Mouse (Mus musculus) embryonic fibroblast, embryonic 13.5 days (primary cell): ENCODE results near the gene Olfr598.

Source experiments
- CTCF ChIP-seq: IDR thresholded peaks from 2 replicates; pipeline ENCODE4 v1.5.1; 2011; ENCODE audit warnings: mild to moderate bottlenecking, control low read depth, low read length, moderate library complexity, borderline replicate concordance; ENCODE audit not compliant: insufficient read depth
- POLR2A ChIP-seq: IDR thresholded peaks from 2 replicates; pipeline ENCODE4 v1.6.1; 2011; ENCODE audit warnings: low read depth, mild to moderate bottlenecking, control low read depth, low read length, moderate library complexity

- TF ChIP-seq CTCF (no peak), POLR2A (no peak)
Observed at GRCm38 (mm10) chr7:103362555-103362954, 39.2 kb downstream of the Olfr598 start, which contains the start of gene Olfr601.
